Mouse (Mus musculus): ENCODE data around the gene Strbp. TPM values are rescaled to one million over a fixed set of nuclear protein-coding genes. Genes with fewer than 3 reads are reported as not detected.
A peak's percentile ranks its signal among the peaks of the same experiment; 100 is the strongest.

Gene Strbp
- polyA plus RNA-seq, 1 experiment from 2014 or later = 132 TPM

GRCm38 (mm10) chr2:37479559-37479958 is 224.1 kb downstream of the Strbp start:
- Histone ChIP-seq H3K4me1 (replicated peaks; ENCODE audit: control insufficient read depth, insufficient read depth, low read length) (no peaks in the 10 kb centered on the region), H3K4me3 (replicated peaks; ENCODE audit: low read length) (no peak overlapping the region), H3K4me2 (replicated peaks) (no peak overlapping the region), H3K27ac (no peak overlapping the region), H3K9me3 (ENCODE audit: control insufficient read depth, low read length) (0 out of 2 replicates have a peak, but pooled peaks cover 3% of the 10 kb centered on the region), H3K36me3 (replicated peaks; ENCODE audit: control insufficient read depth, insufficient read depth) (peaks cover 75% of the 10 kb centered on the region), H3K27me3 (ENCODE audit: control insufficient read depth, insufficient read depth, low read length) (no peaks in the 10 kb centered on the region), H3K9ac (no peak overlapping the region)
- DNase-seq (ENCODE audit: low spot score) = no peak
- ATAC-seq (ENCODE audit: low FRiP score) = no peak

GRCm38 (mm10) chr2:37466266-37466665 is 237.4 kb downstream of the Strbp start:
- ATAC-seq (ENCODE audit: low FRiP score) (no peak), DNase-seq (ENCODE audit: low spot score) (no peak)
- Histone ChIP-seq H3K4me2 (replicated peaks) (no peak overlapping the region), H3K27me3 (ENCODE audit: control insufficient read depth, insufficient read depth, low read length) (no peaks in the 10 kb centered on the region), H3K4me3 (replicated peaks; ENCODE audit: low read length) (no peak overlapping the region), H3K27ac (no peak overlapping the region), H3K4me1 (replicated peaks; ENCODE audit: control insufficient read depth, insufficient read depth, low read length) (no peaks in the 10 kb centered on the region), H3K9ac (no peak overlapping the region), H3K36me3 (replicated peaks; ENCODE audit: control insufficient read depth, insufficient read depth) (peaks cover 16% of the 10 kb centered on the region), H3K9me3 (ENCODE audit: control insufficient read depth, low read length) (no peaks in the 10 kb centered on the region)
- WGBS = 91% methylated on average over 4 of the region's 4 CpGs

- WGBS = 95% methylated on average over 4 of the region's 4 CpGs
- Histone ChIP-seq H3K4me2 (replicated peaks) (no peak overlapping the region), H3K27me3 (ENCODE audit: control insufficient read depth, insufficient read depth, low read length) (no peaks in the 10 kb centered on the region), H3K9ac (no peak overlapping the region), H3K27ac (no peak overlapping the region), H3K9me3 (ENCODE audit: control insufficient read depth, low read length) (no peaks in the 10 kb centered on the region), H3K4me1 (replicated peaks; ENCODE audit: control insufficient read depth, insufficient read depth, low read length) (no peaks in the 10 kb centered on the region), H3K4me3 (replicated peaks; ENCODE audit: low read length) (no peak overlapping the region), H3K36me3 (replicated peaks; ENCODE audit: control insufficient read depth, insufficient read depth) (no peaks in the 10 kb centered on the region)
- DNase-seq (ENCODE audit: low spot score) (no peak), ATAC-seq (ENCODE audit: low FRiP score) (no peak)
Observed at GRCm38 (mm10) chr2:37460707-37461106, 243.0 kb downstream of the Strbp start.

GRCm38 (mm10) chr2:37452376-37452760 is 251.3 kb downstream of the Strbp start:
- H3K4me1 ChIP-seq (replicated peaks; ENCODE audit: control insufficient read depth, insufficient read depth, low read length) = peaks cover 12% of the 10 kb centered on the region
- WGBS = under 1% methylated on average over 13 of the region's 24 CpGs

GRCm38 (mm10) chr2:37451667-37452375 is 251.8 kb downstream of the Strbp start:
- 9% methylated on average over 39 of the region's 44 CpGs for WGBS
- Histone ChIP-seq H3K4me3 (replicated peaks; ENCODE audit: low read length) (peak overlapping the region; percentile 84), H3K9me3 (ENCODE audit: control insufficient read depth, low read length) (no peaks in the 10 kb centered on the region), H3K27ac (peak overlapping the region; percentile 87), H3K9ac (peak overlapping the region; percentile 89), H3K36me3 (replicated peaks; ENCODE audit: control insufficient read depth, insufficient read depth) (no peaks in the 10 kb centered on the region), H3K4me1 (replicated peaks; ENCODE audit: control insufficient read depth, insufficient read depth, low read length) (peaks cover 12% of the 10 kb centered on the region), H3K4me2 (replicated peaks) (peak overlapping the region; percentile 69), H3K27me3 (ENCODE audit: control insufficient read depth, insufficient read depth, low read length) (no peaks in the 10 kb centered on the region)
- ATAC-seq (ENCODE audit: low FRiP score) = peak; percentile 98
- DNase-seq (ENCODE audit: low spot score) = peak; percentile 93

More at GRCm38 (mm10) chr2:37452376-37452760, 251.3 kb downstream of the Strbp start:
- DNase-seq (ENCODE audit: low spot score) (peak; percentile 26), ATAC-seq (ENCODE audit: low FRiP score) (peak; percentile 85)
- Histone ChIP-seq H3K27me3 (ENCODE audit: control insufficient read depth, insufficient read depth, low read length) (no peaks in the 10 kb centered on the region), H3K36me3 (replicated peaks; ENCODE audit: control insufficient read depth, insufficient read depth) (no peaks in the 10 kb centered on the region), H3K9ac (peak overlapping the region; percentile 89), H3K4me3 (replicated peaks; ENCODE audit: low read length) (peak overlapping the region; percentile 84), H3K9me3 (ENCODE audit: control insufficient read depth, low read length) (no peaks in the 10 kb centered on the region), H3K4me2 (replicated peaks) (peak overlapping the region; percentile 69), H3K27ac (peak overlapping the region; percentile 87)

- Histone ChIP-seq H3K36me3 (replicated peaks; ENCODE audit: control insufficient read depth, insufficient read depth) (no peaks in the 10 kb centered on the region), H3K4me2 (replicated peaks) (peak within 1 kb of the TSS; percentile 61), H3K4me3 (replicated peaks; ENCODE audit: low read length) (peak within 1 kb of the TSS; percentile 71), H3K27me3 (ENCODE audit: control insufficient read depth, insufficient read depth, low read length) (no peaks in the 10 kb centered on the region), H3K9me3 (ENCODE audit: control insufficient read depth, low read length) (no peaks in the 10 kb centered on the region), H3K9ac (peak within 1 kb of the TSS; percentile 81), H3K27ac (peak within 1 kb of the TSS; percentile 81), H3K4me1 (replicated peaks; ENCODE audit: control insufficient read depth, insufficient read depth, low read length) (peaks cover 24% of the 10 kb centered on the region)
- ATAC-seq (ENCODE audit: low FRiP score) (peak; percentile 99), DNase-seq (ENCODE audit: low spot score) (peak; percentile 93)
- WGBS = under 1% methylated on average over 51 of the region's 51 CpGs
Observed at GRCm38 (mm10) chr2:37442611-37443591, 260.8 kb downstream of the Strbp start, which contains the start of the genes Zbtb26, Zbtb6 and Rabgap1. Gene Zbtb26, minus strand, starts transcription at chr2:37443135. Gene Zbtb6, minus strand, starts transcription at chr2:37443171. Gene Rabgap1, plus strand, starts transcription at chr2:37443279.

Small RNA genes within 50 kb of the gene (microRNA-seq; reads per million reads assigned to microRNA genes)
- gene Mir5128 = not detected

Other genes with a start within 250 kb of the Strbp start
- 26.0 and 26.1 TPM in 2 replicates for gene Gpr21, start 187.5 kb downstream of the Strbp start, polyA plus RNA-seq (2014; fragmentation: Nextera tagmentation; extraction: Ambion mirVana)
- gene Crb2, start 72.4 kb upstream of the Strbp start, polyA plus RNA-seq (2014; fragmentation: Nextera tagmentation; extraction: Ambion mirVana) = 4.5 and 6.3 TPM in 2 replicates

Measured in hindbrain, embryonic 14.5 days (tissue).